Mouse (Mus musculus): ENCODE data around the gene Vmn2r94. TPM values are rescaled to one million over a fixed set of nuclear protein-coding genes. Genes with fewer than 3 reads are reported as not detected.

Gene Vmn2r94
- polyA plus RNA-seq (2014; fragmentation: Nextera tagmentation; extraction: Ambion mirVana) = not detected in 2 replicates

DNA sequence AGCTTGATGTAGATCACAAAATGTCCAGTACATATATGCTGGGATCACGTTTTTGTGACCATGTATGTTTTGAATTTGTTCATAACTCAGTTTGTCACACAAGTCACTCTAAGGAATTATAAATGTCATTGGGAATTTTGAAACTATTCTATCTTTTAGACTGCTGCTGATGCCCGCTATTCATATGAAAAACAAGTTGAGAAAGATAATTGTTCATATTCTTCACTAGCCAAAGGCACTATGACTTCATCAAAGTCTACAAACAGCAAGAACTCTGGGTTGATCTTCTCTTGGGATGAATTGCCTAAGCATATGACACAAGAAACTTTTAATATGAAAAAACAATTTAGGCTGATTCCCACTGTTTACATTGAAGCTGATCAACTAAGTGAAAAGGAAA lies at the start of gene Vmn2r94:
Vmn2r94 (minus strand) TSS at position 101 of the 400 bp plus-strand sequence.
- WGBS = 54% methylated on average over 2 of the region's 2 CpGs
- H3K36me3 ChIP-seq (ENCODE audit: control insufficient read depth, insufficient read depth, low read length) = no peaks in the 10 kb centered on the region
- no peak for ATAC-seq (replicated peaks; ENCODE audit: low FRiP score)
- no peaks in the 10 kb centered on the region for H3K27me3 ChIP-seq (replicated peaks; ENCODE audit: control insufficient read depth, insufficient read depth, low read length)
- no peak for DNase-seq (ENCODE audit: low spot score)
- no peak within 1 kb of the TSS for H3K27ac ChIP-seq (ENCODE audit: low read depth, low read length)
- no peaks in the 10 kb centered on the region for H3K9me3 ChIP-seq (ENCODE audit: control insufficient read depth, low read length)
- no peaks in the 10 kb centered on the region for H3K4me1 ChIP-seq (replicated peaks; ENCODE audit: control insufficient read depth, insufficient read depth, low read length)
- H3K4me2 ChIP-seq = no peak within 1 kb of the TSS
- H3K4me3 ChIP-seq (ENCODE audit: low read depth, low read length) = no peak within 1 kb of the TSS
- no peak within 1 kb of the TSS for H3K9ac ChIP-seq (ENCODE audit: low read depth, low read length)

DNA sequence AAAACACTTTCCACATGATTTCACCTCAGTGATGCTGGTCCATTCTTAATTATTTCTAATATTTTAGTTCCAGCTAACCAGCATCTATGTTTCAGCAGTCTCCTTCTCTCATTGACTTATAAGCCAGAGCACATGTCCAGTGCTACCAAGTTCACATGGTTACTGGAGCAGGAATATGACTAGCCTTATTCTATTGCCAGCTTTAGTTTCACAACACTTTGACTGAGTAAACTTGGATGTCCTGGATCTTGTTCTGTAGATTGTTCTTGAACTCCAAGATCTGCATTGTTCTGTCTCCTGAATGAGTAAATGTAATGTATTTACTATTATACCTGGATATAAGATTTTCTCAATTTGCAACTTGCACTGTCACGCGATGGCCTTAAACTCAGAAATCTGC lies 45.5 kb upstream of the Vmn2r94 start:
- no peak overlapping the region for H3K9ac ChIP-seq (ENCODE audit: low read depth, low read length)
- H3K4me1 ChIP-seq (replicated peaks; ENCODE audit: control insufficient read depth, insufficient read depth, low read length) = no peaks in the 10 kb centered on the region
- 98% methylated on average over 2 of the region's 2 CpGs for WGBS
- H3K4me2 ChIP-seq = no peak overlapping the region
- H3K27me3 ChIP-seq (replicated peaks; ENCODE audit: control insufficient read depth, insufficient read depth, low read length) = no peaks in the 10 kb centered on the region
- 0 out of 2 replicates have a peak, but pooled peaks cover 5% of the 10 kb centered on the region for H3K9me3 ChIP-seq (ENCODE audit: control insufficient read depth, low read length)
- DNase-seq (ENCODE audit: low spot score) (no peak), ATAC-seq (replicated peaks; ENCODE audit: low FRiP score) (no peak)
- H3K36me3 ChIP-seq (ENCODE audit: control insufficient read depth, insufficient read depth, low read length) = no peaks in the 10 kb centered on the region
- no peak overlapping the region for H3K4me3 ChIP-seq (ENCODE audit: low read depth, low read length)
- H3K27ac ChIP-seq (ENCODE audit: low read depth, low read length) = no peak overlapping the region

DNA sequence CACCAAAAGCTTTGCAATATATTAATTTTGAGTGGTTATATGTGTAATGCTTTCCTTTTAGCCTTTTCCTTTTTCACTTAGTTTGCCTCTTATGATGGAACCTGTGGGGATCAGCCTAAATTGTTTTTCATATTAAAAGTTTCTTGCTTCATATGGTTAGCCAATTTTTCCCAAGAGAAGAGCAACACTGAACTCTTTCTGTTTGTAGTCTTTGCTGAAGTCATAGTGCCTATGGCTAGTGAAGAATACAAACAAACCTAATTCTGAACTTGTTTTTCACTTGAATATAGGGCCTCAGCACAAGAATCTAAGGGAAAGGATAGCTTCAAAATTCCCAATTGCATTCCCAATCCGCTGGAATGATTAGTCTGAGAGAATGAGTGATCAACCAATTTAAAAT lies 20.2 kb upstream of the Vmn2r94 start, which contains the start of gene Vmn2r93:
Vmn2r93 (plus strand) TSS at position 301 of the 400 bp plus-strand sequence.
- DNase-seq (ENCODE audit: low spot score) (no peak), ATAC-seq (replicated peaks; ENCODE audit: low FRiP score) (no peak)
- H3K27me3 ChIP-seq (replicated peaks; ENCODE audit: control insufficient read depth, insufficient read depth, low read length) = no peaks in the 10 kb centered on the region
- no peaks in the 10 kb centered on the region for H3K4me1 ChIP-seq (replicated peaks; ENCODE audit: control insufficient read depth, insufficient read depth, low read length)
- no peak within 1 kb of the TSS for H3K4me3 ChIP-seq (ENCODE audit: low read depth, low read length)
- no peak within 1 kb of the TSS for H3K27ac ChIP-seq (ENCODE audit: low read depth, low read length)
- no peaks in the 10 kb centered on the region for H3K36me3 ChIP-seq (ENCODE audit: control insufficient read depth, insufficient read depth, low read length)
- no peaks in the 10 kb centered on the region for H3K9me3 ChIP-seq (ENCODE audit: control insufficient read depth, low read length)
- WGBS = 37% methylated on average over 1 of the region's 1 CpGs
- no peak within 1 kb of the TSS for H3K4me2 ChIP-seq
- H3K9ac ChIP-seq (ENCODE audit: low read depth, low read length) = no peak within 1 kb of the TSS

GRCm38 (mm10) chr17:18236931-18237330 lies 40.6 kb downstream of the Vmn2r94 start:
- Histone ChIP-seq H3K4me1 (replicated peaks; ENCODE audit: control insufficient read depth, insufficient read depth, low read length) (no peaks in the 10 kb centered on the region), H3K27me3 (replicated peaks; ENCODE audit: control insufficient read depth, insufficient read depth, low read length) (no peaks in the 10 kb centered on the region), H3K27ac (ENCODE audit: low read depth, low read length) (no peak overlapping the region), H3K4me2 (no peak overlapping the region), H3K9ac (ENCODE audit: low read depth, low read length) (no peak overlapping the region), H3K9me3 (ENCODE audit: control insufficient read depth, low read length) (no peaks in the 10 kb centered on the region; the same call in none of the 2 replicates), H3K4me3 (ENCODE audit: low read depth, low read length) (no peak overlapping the region), H3K36me3 (ENCODE audit: control insufficient read depth, insufficient read depth, low read length) (no peaks in the 10 kb centered on the region)
- 81% methylated on average over 13 of the region's 14 CpGs for WGBS
- ATAC-seq (replicated peaks; ENCODE audit: low FRiP score) (no peak), DNase-seq (ENCODE audit: low spot score) (no peak)

GRCm38 (mm10) chr17:18231996-18232395 lies 45.6 kb downstream of the Vmn2r94 start:
- ATAC-seq (replicated peaks; ENCODE audit: low FRiP score) (no peak), DNase-seq (ENCODE audit: low spot score) (no peak)
- no peak overlapping the region for H3K4me2 ChIP-seq
- H3K9ac ChIP-seq (ENCODE audit: low read depth, low read length) = no peak overlapping the region
- H3K27ac ChIP-seq (ENCODE audit: low read depth, low read length) = no peak overlapping the region
- no peaks in the 10 kb centered on the region for H3K4me1 ChIP-seq (replicated peaks; ENCODE audit: control insufficient read depth, insufficient read depth, low read length)
- H3K27me3 ChIP-seq (replicated peaks; ENCODE audit: control insufficient read depth, insufficient read depth, low read length) = no peaks in the 10 kb centered on the region
- H3K4me3 ChIP-seq (ENCODE audit: low read depth, low read length) = no peak overlapping the region
- H3K9me3 ChIP-seq (ENCODE audit: control insufficient read depth, low read length) = no peaks in the 10 kb centered on the region; the same call in 1 of the 2 replicates
- WGBS = 72% methylated on average over 2 of the region's 2 CpGs
- H3K36me3 ChIP-seq (ENCODE audit: control insufficient read depth, insufficient read depth, low read length) = no peaks in the 10 kb centered on the region

DNA sequence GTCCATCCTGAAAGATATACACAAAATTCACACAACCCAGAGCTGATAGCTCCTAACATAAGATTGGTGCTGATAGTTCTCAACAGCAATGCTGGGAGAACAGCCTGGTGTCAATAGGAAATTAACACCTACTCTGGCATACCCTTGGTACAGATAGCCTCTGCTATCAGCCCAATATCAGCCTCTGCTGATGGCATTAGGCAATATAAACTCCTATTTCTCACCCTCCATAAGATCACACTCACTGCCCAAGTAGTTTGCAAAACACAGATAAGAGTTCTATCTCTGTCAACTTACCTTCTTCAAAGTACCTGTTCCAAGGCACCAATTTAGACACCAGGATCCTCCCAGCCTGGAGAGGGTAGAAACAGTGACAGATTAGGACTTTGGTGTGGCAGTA lies 56.3 kb downstream of the Vmn2r94 start:
- peaks cover 7% of the 10 kb centered on the region for H3K9me3 ChIP-seq (ENCODE audit: control insufficient read depth, low read length)
- no peak overlapping the region for H3K27ac ChIP-seq (ENCODE audit: low read depth, low read length)
- DNase-seq (ENCODE audit: low spot score) = no peak
- ATAC-seq (replicated peaks; ENCODE audit: low FRiP score) = no peak
- H3K4me2 ChIP-seq = no peak overlapping the region
- no peak overlapping the region for H3K9ac ChIP-seq (ENCODE audit: low read depth, low read length)
- H3K4me3 ChIP-seq (ENCODE audit: low read depth, low read length) = no peak overlapping the region
- H3K4me1 ChIP-seq (replicated peaks; ENCODE audit: control insufficient read depth, insufficient read depth, low read length) = no peaks in the 10 kb centered on the region
- no peaks in the 10 kb centered on the region for H3K36me3 ChIP-seq (ENCODE audit: control insufficient read depth, insufficient read depth, low read length)
- no peaks in the 10 kb centered on the region for H3K27me3 ChIP-seq (replicated peaks; ENCODE audit: control insufficient read depth, insufficient read depth, low read length)

Other genes with a start within 250 kb of the Vmn2r94 start
- gene Vmn2r124, start 228.3 kb downstream of the Vmn2r94 start, polyA plus RNA-seq (2014; fragmentation: Nextera tagmentation; extraction: Ambion mirVana) = not detected in 2 replicates
- not detected in 2 replicates for gene Vmn2r91, start 192.7 kb downstream of the Vmn2r94 start, polyA plus RNA-seq (2014; fragmentation: Nextera tagmentation; extraction: Ambion mirVana)
- not detected in 2 replicates for gene Vmn2r92, start 125.9 kb downstream of the Vmn2r94 start, polyA plus RNA-seq (2014; fragmentation: Nextera tagmentation; extraction: Ambion mirVana)
- gene Vmn2r93, start 20.3 kb upstream of the Vmn2r94 start, polyA plus RNA-seq (2014; fragmentation: Nextera tagmentation; extraction: Ambion mirVana) = not detected in 2 replicates
- not detected in 2 replicates for gene Vmn2r95, start 146.3 kb upstream of the Vmn2r94 start, polyA plus RNA-seq (2014; fragmentation: Nextera tagmentation; extraction: Ambion mirVana)